Mouse (Mus musculus): ENCODE data around the gene Deup1. TPM values are rescaled to one million over a fixed set of nuclear protein-coding genes. Genes with fewer than 3 reads are reported as not detected.
"Not testable (repeated sequence)": the region's sequence is repeated elsewhere in the genome, so short reads cannot be mapped to it uniquely, and the experiment has no call there.

The Deup1 gene
- polyA plus RNA-seq, 1 experiment = not detected

- Histone ChIP-seq H3K36me3 (ENCODE audit: control insufficient read depth, insufficient read depth) (no peaks in the 10 kb centered on the region), H3K4me2 (ENCODE audit: low read depth) (no peak overlapping the region), H3K79me2 (ENCODE audit: control insufficient read depth, insufficient read depth) (no peaks in the 10 kb centered on the region), H3K27me3 (ENCODE audit: control insufficient read depth, insufficient read depth, insufficient read length) (no peaks in the 10 kb centered on the region), H3K4me3 (no peak overlapping the region), H3ac (ENCODE audit: control insufficient read depth, insufficient read length) (no peak overlapping the region)
- TF ChIP-seq POLR2AphosphoS2 (IDR thresholded peaks at IDR 0.05; ENCODE audit: insufficient read length, low read depth) (no peak), SRF (IDR thresholded peaks at IDR 0.05; ENCODE audit: control insufficient read depth, insufficient read length, low read depth) (no peak), TCF12 (IDR thresholded peaks at IDR 0.05; ENCODE audit: insufficient read depth, poor library complexity, severe bottlenecking) (no peak), MAX (IDR thresholded peaks at IDR 0.05; ENCODE audit: low read depth) (no peak), E2F4 (IDR thresholded peaks at IDR 0.05; ENCODE audit: insufficient read depth) (no peak), MYOG (IDR thresholded peaks at IDR 0.05; ENCODE audit: control insufficient read depth in 1 of 3, insufficient read depth in 1 of 3, insufficient read length in 2 of 3, low read depth in 2 of 3) (no peak), CEBPB (IDR thresholded peaks at IDR 0.05; ENCODE audit: insufficient read depth, poor library complexity, severe bottlenecking) (no peak), REST (IDR thresholded peaks at IDR 0.05; ENCODE audit: insufficient read depth, insufficient read length) (no peak), TCF3 (IDR thresholded peaks at IDR 0.05; ENCODE audit: insufficient read length, low read depth) (no peak), POLR2A (IDR thresholded peaks at IDR 0.05; ENCODE audit: insufficient read length, low read depth) (no peak), USF1 (IDR thresholded peaks at IDR 0.05; ENCODE audit: low read depth) (no peak), MYOD1 (IDR thresholded peaks at IDR 0.05; ENCODE audit: control insufficient read depth in 1 of 3, insufficient read length in 2 of 3, low read depth in 2 of 3) (no peak)
These were observed 67.3 kb downstream of the Deup1 start for GRCm38 (mm10) chr9:15560451-15560850.

GRCm38 (mm10) chr9:15553322-15553721 is 74.4 kb downstream of the Deup1 start:
- TF ChIP-seq TCF3 (IDR thresholded peaks at IDR 0.05; ENCODE audit: insufficient read length, low read depth) (no peak), POLR2A (IDR thresholded peaks at IDR 0.05; ENCODE audit: insufficient read length, low read depth) (no peak), REST (IDR thresholded peaks at IDR 0.05; ENCODE audit: insufficient read depth, insufficient read length) (no peak), E2F4 (IDR thresholded peaks at IDR 0.05; ENCODE audit: insufficient read depth) (no peak), MYOG (IDR thresholded peaks at IDR 0.05; ENCODE audit: control insufficient read depth in 1 of 3, insufficient read depth in 1 of 3, insufficient read length in 2 of 3, low read depth in 2 of 3) (no peak), TCF12 (IDR thresholded peaks at IDR 0.05; ENCODE audit: insufficient read depth, poor library complexity, severe bottlenecking) (no peak), CEBPB (IDR thresholded peaks at IDR 0.05; ENCODE audit: insufficient read depth, poor library complexity, severe bottlenecking) (no peak), MAX (IDR thresholded peaks at IDR 0.05; ENCODE audit: low read depth) (no peak), USF1 (IDR thresholded peaks at IDR 0.05; ENCODE audit: low read depth) (no peak), MYOD1 (IDR thresholded peaks at IDR 0.05; ENCODE audit: control insufficient read depth in 1 of 3, insufficient read length in 2 of 3, low read depth in 2 of 3) (no peak), POLR2AphosphoS2 (IDR thresholded peaks at IDR 0.05; ENCODE audit: insufficient read length, low read depth) (no peak), SRF (IDR thresholded peaks at IDR 0.05; ENCODE audit: control insufficient read depth, insufficient read length, low read depth) (no peak)
- H3K79me2 ChIP-seq (ENCODE audit: control insufficient read depth, insufficient read depth) = no peaks in the 10 kb centered on the region
- no peak overlapping the region for H3K4me3 ChIP-seq
- H3K4me2 ChIP-seq (ENCODE audit: low read depth) = no peak overlapping the region
- H3K36me3 ChIP-seq (ENCODE audit: control insufficient read depth, insufficient read depth) = no peaks in the 10 kb centered on the region
- no peak overlapping the region for H3ac ChIP-seq (ENCODE audit: control insufficient read depth, insufficient read length)
- H3K27me3 ChIP-seq (ENCODE audit: control insufficient read depth, insufficient read depth, insufficient read length) = no peaks in the 10 kb centered on the region

GRCm38 (mm10) chr9:15551933-15552851 is 75.5 kb downstream of the Deup1 start:
- H3K27me3 ChIP-seq (ENCODE audit: control insufficient read depth, insufficient read depth, insufficient read length) = no peaks in the 10 kb centered on the region
- no peak for TF ChIP-seq MAX (IDR thresholded peaks at IDR 0.05; ENCODE audit: low read depth)
- TF ChIP-seq POLR2A (IDR thresholded peaks at IDR 0.05; ENCODE audit: insufficient read length, low read depth) = no peak
- no peak for TF ChIP-seq TCF12 (IDR thresholded peaks at IDR 0.05; ENCODE audit: insufficient read depth, poor library complexity, severe bottlenecking)
- TF ChIP-seq MYOG (IDR thresholded peaks at IDR 0.05; ENCODE audit: control insufficient read depth in 1 of 3, insufficient read depth in 1 of 3, insufficient read length in 2 of 3, low read depth in 2 of 3) = no peak
- TF ChIP-seq REST (IDR thresholded peaks at IDR 0.05; ENCODE audit: insufficient read depth, insufficient read length) = no peak
- no peak for TF ChIP-seq MYOD1 (IDR thresholded peaks at IDR 0.05; ENCODE audit: control insufficient read depth in 1 of 3, insufficient read length in 2 of 3, low read depth in 2 of 3)
- no peak for TF ChIP-seq TCF3 (IDR thresholded peaks at IDR 0.05; ENCODE audit: insufficient read length, low read depth)
- no peak for TF ChIP-seq CEBPB (IDR thresholded peaks at IDR 0.05; ENCODE audit: insufficient read depth, poor library complexity, severe bottlenecking)
- TF ChIP-seq USF1 (IDR thresholded peaks at IDR 0.05; ENCODE audit: low read depth) = no peak
- H3K4me2 ChIP-seq (ENCODE audit: low read depth) = peak overlapping the region; percentile 38
- H3ac ChIP-seq (ENCODE audit: control insufficient read depth, insufficient read length) = no peak overlapping the region
- H3K36me3 ChIP-seq (ENCODE audit: control insufficient read depth, insufficient read depth) = no peaks in the 10 kb centered on the region
- H3K79me2 ChIP-seq (ENCODE audit: control insufficient read depth, insufficient read depth) = no peaks in the 10 kb centered on the region
- no peak overlapping the region for H3K4me3 ChIP-seq

- not testable (repeated sequence) for H3K79me2 ChIP-seq (ENCODE audit: control insufficient read depth, insufficient read depth); H3K4me3 ChIP-seq
These were observed 76.7 kb downstream of the Deup1 start for GRCm38 (mm10) chr9:15551073-15551472.

More at GRCm38 (mm10) chr9:15551073-15551472, 76.7 kb downstream of the Deup1 start:
- H3K27me3 ChIP-seq (ENCODE audit: control insufficient read depth, insufficient read depth, insufficient read length); H3ac ChIP-seq (ENCODE audit: control insufficient read depth, insufficient read length); H3K36me3 ChIP-seq (ENCODE audit: control insufficient read depth, insufficient read depth); H3K4me2 ChIP-seq (ENCODE audit: low read depth): not testable (repeated sequence)
